Mouse (Mus musculus): ENCODE data around the gene Pdss2.

DNA sequence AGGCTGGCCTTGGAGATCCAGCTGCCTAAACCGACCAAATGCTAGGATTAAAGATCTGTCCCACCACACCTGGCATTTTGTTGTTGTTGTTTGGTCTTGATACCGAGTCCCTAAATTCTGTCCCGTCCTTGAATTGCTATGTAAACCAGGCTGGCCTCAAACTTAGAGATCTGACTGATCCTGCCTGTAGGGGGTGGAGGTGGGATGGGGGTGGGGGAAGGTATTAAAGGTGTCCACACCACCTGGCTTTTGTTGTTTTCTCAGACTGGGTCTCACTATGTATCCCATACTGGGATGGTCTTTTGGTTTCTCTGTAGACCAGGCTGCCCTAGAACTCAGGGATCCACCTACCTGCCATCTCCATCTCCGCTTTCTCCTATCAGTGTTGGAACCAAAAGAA is 259.9 kb downstream of the Pdss2 start:
- no peak for TF ChIP-seq CTCF (IDR thresholded peaks at IDR 0.05; ENCODE audit: control insufficient read depth, insufficient read depth, insufficient replicate concordance, low read depth, low read length)
- no peak for TF ChIP-seq POLR2A (IDR thresholded peaks at IDR 0.05; ENCODE audit: control insufficient read depth, low read depth, low read length)
